Mouse (Mus musculus) T-helper 1 cell (primary cell): ENCODE measurements around the gene Dhx58.

Source experiments
- in situ Hi-C: fragments of 300-600 bp; cut with MboI, MseI; formaldehyde crosslinking; loops from one replicate; pipeline ENCODE4 v1.15.1; 2025; ENCODE audit warnings: high pct_unique_total_duplicates

The Dhx58 gene

DNA sequence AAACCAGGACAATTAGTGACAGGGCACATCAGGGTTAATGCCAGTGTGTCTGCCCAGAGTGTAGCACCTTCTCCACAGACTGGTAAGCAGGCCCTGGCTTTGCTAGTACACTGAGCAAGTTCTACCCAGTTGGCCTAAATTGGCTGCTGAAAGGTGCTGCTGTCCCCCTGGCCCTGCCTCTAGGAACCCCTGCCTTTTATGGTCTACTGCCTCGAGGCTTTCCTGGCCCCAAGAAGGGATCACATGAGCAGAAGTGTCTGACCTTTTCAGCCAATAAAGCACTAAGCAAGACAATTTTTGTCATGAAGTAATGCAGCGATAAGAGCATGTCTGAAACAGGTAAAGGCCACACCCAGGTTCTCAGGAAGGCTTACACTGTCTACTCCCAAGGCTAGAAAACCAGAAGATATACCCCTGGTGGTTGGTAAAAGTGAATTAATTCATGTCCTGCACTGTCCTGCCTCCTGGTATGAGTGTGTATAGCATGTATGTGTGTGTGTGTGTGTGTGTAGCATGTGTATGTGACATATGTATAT, 18.5 kb upstream of the Dhx58 start:
- in situ Hi-C loops: no loop called here

DNA sequence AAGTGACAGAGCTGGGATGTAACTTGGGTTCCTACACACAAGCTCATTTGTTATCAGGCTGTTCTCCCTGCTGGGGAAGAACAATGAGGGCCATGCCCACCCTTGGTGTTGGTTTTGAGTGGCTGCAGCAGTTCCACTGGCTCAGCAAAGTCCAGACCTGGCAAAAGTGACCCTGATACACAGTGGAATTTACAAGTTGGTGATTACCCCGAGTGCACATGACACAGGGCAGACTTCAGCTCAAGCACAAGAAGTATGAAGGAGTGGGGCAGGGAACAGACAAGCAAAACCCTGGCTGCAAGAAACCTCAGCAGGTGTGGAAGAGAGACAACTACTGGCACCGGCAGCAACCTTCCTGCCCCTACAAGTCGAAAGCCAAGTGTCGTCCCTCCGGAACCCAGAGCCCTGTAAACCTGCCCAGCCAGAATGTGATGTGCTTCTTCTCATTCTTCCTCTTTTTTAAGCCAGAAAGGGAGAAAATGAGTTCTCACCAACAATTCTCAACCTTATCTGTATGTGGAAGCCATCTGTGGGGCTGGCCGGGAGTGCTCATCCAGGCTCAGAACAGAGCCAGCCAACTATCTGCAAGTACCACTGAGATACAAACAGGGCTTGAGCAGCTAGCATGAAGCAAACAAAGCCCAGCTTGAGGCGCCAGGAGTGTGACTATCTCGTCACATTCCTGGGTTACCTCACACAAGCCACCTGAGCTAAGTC, 17.9 kb upstream of the Dhx58 start:
- in situ Hi-C loops: no loop called here

DNA sequence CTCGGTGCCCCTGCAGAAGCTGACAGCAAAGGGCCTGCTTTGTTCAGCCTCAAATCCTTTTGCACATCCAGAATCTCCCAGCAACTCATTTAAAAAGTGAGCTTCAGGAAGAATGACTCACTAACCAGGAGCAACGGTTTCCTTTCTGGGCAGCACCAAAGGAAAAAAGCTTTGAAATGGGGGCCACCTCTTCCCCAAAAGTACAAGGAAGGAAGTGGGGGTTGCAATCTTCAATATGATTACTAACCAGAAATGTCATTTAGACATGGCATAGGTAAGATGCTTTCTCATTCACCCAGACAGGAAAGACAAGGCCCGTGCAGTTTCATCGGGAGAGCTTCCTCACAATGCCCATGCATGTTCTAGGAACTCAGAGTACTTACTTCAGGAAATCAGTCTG, 17.2 kb upstream of the Dhx58 start:
- in situ Hi-C loops: no loop called here

DNA sequence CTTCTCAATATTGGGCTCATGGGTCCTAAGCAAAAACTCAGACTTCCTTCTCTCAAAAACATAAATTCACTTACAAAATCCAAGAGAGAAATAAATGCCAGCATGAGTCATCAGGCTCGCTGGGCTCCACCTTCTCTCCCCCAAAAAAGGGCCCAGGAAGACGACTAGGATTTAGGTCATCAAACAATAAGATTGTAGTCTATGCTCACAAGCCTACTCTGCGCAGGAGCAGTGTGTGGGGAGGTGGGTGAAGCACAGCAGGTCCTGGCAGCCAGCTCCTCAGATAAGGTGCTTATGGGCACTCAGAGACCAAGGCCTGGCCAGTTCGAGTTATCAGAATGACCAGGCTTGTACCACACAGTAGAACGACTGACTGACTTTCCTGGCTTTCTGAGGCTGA, 16.3 kb upstream of the Dhx58 start:
- in situ Hi-C loops: no loop called here

DNA sequence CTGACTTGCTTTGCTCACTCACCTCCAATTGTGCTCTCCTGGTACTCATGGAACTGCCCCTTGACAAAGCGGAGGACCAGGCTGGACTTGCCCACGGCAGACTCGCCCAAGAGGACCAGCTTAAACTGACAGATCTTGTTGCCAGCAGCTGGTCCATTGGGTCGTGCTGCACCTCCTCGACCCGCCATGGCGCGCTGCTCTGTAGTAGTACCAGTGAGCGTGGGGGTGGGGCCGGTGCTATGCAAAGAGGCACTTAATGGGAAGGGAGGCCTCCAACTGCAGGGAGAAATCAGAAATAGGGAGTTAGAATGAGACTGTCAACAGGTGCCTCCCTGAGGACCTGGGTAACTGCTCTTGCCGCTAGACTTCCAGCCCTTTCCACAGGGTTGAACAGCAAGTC, 15.8 kb upstream of the Dhx58 start:
- in situ Hi-C loops: no loop called here

DNA sequence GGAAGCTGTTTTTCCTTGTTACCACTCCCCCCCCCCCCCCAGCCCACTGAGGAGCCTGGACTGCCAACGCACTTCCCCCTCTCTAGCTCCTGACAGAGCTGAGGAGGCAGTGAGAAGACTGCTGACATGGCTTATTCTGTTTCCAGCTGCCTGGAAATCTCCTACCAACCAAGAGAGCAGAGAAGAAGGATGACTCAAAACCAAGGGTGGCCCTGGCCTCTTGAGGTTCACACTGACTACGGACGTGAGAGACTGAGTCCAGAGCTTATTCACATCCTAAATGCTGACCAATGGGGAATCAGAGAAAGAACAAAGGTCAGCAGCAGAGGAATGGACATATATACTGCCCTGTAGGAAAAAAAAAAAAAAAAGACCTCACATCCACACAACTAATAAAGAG, 15.2 kb upstream of the Dhx58 start:
- in situ Hi-C loops: no loop called here

DNA sequence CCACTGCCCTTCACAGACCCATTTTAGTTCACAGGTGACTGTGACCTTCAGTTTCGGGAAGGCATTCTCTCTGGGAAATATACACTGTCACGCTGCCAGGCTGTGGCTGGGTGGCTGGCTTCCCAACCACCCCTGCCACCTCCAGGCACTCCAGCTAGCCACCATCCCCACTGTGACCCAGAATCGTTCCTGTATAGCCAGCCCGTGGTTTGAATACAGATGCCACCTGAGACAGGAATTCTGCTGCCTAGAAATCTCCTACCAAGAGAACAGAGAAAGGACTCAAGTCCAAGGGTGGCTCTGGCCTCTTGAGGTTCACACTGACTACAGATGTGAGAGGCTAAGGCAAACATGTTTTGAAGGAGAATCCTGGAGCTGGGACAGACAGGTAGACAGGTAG, 14.8 kb upstream of the Dhx58 start:
- in situ Hi-C loops: no loop called here

DNA sequence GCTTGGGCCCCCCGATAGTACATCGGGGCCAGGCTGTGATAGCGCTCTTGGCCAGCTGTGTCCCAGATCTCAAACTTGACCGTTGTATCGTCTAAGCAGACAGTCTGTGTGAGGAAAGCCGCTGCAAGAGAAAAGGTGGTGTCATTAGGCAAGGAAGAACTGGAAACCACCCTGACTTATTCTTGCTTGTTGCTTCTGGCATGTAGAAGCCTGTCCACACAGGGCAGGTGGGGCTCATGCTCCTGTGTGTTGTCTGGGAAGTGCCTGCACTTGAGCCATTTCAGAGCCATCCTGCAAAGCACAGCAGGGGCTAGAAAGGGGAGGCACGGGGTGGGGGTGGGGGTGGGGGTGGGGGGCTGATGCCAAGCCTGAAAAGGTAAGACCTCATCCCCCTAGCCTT, 14.4 kb upstream of the Dhx58 start:
- in situ Hi-C loops: no loop called here

DNA sequence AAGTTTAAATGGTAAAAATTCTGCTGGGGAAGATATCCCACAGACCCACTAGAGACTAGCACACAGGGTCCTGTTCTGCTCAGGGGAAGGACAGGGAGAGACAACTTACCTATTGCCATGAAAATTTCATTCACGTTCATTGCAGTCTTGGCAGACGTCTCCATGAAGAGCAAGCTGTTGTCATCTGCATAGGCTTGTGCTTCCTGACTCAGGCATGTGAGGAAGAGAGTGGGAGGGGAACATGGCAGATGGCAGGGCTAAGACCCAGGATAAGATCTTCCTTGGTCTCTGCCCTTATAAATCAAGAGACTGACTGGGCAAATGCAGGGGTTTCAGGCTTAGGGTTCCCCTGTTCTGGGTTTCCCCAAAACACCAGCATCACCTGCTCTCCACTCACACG, 12.6 kb upstream of the Dhx58 start:
- in situ Hi-C loops: no loop called here

DNA sequence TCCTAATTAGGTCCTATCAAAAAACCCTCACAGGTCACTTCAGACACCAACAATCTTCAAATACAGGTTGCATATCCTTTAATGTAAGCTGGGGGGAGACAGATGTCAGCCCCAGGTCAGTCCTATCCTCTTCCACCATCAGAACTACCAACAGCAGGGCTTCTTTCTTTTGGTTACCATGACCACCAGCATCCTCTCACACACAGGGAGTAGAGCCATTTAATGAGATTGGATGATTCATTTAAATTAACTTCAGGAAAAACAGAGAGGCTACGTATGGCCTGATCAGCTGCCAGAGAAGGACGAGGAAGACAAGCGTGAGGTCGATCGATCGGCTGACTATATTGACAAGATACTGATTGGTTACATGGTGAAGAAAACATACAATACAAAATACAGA, 10.9 kb upstream of the Dhx58 start:
- in situ Hi-C loops: loop anchor here (5.0 kb wide), 1 partner anchor 827 kb away; no protein-coding TSS in a partner anchor

DNA sequence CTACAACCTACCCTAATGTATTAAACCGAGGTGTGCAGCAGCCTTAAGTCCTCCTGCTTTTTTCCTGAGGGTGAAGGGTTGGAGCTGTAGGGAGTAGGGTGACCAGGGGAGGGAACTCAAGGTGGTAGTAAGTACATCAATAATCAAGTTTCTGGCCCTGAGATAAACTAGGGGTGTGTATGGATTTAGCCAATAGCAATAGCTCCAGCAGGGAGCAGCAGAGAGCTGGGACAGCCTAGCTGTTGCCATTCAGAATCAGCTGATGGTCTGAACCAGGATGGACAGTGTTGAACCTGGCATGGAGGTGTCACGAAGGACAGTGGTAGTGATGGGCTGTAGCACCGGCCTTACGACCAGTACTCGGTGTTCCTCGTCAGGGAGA, 10.5 kb upstream of the Dhx58 start:
- in situ Hi-C loops: loop anchor here (5.0 kb wide), 1 partner anchor 828 kb away; no protein-coding TSS in a partner anchor

DNA sequence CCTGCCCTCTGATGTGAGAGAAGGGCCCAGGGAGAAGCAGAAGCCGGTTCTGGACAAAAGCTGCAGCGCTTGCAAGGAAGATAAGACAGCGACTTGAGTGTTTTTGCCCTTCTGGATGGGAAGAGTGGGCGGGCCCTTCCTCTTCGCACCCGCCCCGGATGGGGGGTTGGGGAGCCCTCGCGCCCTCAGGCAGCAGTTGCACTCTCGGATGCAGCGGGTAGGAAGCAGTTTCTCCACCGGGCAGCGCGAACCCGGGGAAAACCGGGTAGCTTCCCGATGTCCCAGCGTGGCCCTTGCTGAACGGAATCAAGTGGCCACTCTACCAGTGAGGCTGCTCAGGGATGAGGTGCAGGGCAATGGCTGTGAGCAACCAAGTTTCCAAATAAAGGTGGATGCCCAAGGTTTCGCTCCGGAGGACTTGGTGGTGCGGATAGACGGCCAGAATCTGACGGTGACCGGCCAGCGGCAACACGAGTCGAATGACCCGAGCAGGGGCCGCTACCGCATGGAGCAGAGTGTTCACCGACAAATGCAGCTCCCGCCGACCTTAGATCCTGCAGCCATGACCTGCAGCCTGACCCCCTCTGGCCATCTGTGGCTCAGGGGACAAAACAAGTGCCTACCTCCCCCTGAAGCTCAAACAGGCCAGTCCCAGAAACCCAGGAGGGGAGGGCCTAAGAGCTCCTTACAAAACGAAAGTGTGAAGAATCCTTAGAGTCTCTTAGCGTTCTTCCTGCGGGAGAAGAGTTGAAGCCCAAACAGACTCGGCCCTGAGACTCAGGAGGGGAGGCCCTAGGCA, 9.9 kb upstream of the Dhx58 start, which contains the start of gene Hspb9:
Hspb9 (plus strand) TSS at position 116 of the 799 bp plus-strand sequence.
- in situ Hi-C loops: loop anchor here (5.0 kb wide), 1 partner anchor 828 kb away; no protein-coding TSS in a partner anchor

DNA sequence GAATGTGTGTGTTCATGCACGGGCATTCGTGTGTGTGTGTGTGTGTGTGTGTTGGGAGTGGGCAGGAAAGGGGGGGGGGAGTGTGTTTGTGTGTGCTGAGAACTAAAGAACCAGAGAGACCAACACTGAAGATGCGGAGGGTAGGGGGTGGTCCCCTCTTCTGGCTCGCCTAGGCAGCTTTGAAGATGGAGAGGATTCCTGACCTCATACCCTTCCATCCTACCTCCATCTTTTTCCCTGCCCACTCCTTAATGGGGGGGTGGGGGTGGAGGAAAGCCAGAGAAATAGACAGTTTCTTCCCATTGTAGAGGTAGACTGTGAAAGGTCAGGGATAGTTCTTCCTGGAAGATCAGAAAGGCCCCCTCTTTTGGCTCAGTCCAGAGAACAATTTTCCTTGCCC, 9.1 kb upstream of the Dhx58 start:
- in situ Hi-C loops: loop anchor here (5.0 kb wide), 1 partner anchor 829 kb away; no protein-coding TSS in a partner anchor

DNA sequence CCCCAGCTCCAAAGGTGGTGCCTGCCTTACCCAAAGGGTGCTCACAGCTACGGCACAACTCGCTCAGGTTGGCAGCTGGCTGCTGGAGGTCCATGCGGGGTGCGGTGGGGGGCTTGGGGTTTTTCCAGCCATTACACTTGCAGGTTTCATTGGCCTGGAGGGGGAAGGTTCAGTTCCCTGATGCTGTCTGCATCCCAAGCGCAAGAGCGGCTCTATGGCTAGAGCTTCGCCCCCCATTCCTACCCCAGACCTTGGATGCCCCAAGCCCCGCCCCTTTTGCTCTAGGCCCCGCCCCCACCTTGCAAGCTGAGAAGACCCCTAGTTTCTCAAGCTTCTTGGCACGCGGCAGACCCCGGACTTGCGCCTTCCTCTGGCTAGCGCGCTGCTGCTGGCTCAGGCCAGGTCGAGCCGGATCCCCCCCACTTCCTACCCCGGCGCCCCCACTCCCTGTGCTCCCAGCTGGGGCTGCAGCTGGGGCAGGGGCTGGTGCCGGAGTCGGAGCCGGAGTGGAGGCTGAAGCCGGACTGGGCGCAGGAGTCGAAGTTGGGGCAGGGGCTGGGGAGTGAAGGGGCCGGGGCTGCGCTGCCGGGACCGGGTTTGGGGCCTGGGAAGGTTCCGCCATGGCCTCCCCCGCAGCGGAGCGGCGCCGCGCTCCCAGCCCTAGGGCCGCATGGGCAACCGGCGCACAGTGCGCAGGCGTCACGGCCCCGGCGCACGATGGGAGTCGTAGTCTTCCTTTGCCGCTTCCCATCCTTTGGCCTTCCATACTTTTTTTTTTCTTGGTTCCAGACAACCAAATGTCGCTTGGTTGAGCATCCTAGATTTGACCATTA, 7.9 kb upstream of the Dhx58 start, which contains the start of gene Kat2a:
Kat2a (minus strand) TSS at position 683 of the 833 bp plus-strand sequence.
- in situ Hi-C loops: loop anchor here (5.0 kb wide), 1 partner anchor 830 kb away; no protein-coding TSS in a partner anchor

DNA sequence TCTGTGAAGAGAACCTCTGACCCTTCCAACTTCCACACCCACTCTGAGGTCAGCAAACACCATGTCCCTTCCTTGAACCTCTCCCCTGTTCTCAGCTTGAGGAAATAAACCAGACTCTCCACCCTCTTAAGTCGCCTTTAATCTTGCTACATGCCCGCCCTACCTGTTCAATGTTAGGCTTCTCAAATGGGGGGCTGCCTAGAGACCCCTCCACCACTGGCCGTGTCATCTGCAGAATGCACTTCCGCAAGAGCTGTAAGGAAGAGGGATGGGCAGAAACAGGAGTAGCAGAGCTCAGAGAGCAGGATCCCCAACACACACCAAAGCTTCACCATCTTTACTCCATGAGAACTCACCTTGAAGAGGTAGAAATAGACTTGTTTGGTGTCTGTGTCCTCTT, 6.9 kb upstream of the Dhx58 start:
- in situ Hi-C loops: loop anchor here (5.0 kb wide), 1 partner anchor 831 kb away; no protein-coding TSS in a partner anchor

DNA sequence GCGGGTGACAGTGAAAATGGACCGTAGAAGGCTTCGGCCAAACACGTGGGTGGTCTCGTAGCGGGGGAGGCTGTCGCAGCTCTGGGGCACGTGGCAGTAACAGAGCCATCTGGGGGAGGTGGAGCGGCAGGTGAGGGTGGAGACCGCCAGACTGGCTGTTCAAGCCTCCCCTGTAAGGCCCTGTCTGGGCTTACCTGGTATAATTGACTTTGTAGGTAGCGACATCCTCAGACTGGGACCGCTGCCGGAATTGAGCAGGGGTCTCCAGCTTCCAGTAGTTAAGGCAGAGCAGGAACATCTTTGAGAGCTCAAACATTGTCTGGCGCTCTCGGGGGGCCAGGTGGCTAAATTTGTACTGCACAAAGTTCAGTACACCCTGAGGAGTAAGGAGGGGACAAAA, 6.5 kb upstream of the Dhx58 start:
- in situ Hi-C loops: loop anchor here (5.0 kb wide), 1 partner anchor 832 kb away; no protein-coding TSS in a partner anchor

DNA sequence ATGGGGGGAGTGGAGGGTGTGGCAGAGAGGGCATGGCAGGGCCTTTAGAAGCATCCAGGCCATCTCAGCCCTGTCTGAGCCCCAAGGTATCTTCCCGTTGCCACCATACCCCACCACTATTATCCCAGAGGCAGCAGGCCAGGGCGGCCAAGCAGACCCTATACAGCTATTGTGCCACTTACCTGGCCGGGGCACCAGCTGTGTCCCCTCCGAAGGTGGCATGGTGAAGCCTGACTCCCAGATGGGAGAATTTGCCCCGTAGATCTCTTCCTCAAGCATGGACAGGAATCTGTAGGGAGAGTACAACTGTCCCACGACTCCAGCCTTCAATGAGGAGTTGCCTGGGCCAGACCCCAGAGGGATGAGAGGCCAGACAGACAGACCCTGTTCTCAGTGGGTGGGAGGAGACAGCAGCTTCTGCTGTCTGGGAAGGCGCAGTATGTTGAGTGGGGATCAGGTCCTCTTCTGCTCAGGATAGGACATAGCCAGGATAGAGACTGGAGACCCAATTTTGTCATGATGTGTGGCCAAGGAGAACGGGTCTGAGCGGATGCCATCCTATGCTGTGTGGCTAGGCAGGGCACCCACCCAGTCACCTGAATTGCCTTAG, 5.2 kb upstream of the Dhx58 start:
- in situ Hi-C loops: no loop called here

DNA sequence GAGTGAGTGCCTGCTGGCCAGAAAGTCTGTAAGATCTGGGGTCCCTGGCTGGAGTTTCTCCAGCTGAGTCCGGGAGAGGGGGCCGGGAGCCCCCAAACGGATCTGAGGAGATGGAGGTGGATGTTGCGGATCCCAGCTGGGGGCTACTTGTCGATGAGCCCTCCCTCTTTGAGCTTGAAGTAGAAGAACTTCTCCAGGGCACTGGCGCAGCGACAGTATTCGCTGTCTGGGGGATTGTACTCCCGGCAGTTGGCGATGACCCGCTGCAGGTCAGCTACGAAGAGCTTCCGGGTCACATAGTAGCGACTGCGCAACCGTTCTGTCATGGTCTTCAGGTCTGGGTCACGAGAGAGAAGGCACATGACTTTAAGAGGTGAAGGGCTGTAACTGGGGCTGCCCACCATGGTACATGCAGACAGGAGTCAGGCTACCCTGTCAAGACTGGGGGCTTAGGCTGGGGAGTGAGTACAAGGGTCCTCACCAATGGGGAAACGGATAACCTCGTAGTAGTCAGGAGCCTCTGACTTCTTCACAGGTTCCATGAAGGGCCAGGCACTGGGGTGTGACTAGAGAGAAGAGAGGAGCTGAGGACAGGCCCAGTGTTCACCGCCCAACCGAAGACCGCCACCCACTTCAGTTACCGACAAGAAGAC, 1.1 kb upstream of the Dhx58 start:
- in situ Hi-C loops: no loop called here

DNA sequence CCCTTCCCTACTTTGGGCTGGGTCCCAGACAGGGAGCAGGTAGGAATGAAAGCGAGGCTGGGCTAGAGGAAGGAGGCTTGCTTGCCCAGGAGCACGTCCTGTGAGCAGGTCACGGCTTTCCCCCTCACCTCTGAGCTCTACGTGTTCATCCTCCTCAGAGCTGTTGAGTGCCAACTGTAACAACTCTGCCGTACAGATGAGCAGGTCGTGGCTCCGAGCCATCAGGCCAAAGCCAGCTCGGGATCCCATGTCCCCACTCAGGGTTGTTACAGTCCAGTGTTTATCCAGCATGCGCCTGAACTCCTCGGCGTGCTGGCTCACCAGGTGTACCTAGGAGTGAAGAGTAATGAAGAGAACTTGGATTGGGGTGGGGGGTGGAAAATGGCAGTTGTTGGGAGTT, 705 bp downstream of the Dhx58 start:
- in situ Hi-C loops: no loop called here

DNA sequence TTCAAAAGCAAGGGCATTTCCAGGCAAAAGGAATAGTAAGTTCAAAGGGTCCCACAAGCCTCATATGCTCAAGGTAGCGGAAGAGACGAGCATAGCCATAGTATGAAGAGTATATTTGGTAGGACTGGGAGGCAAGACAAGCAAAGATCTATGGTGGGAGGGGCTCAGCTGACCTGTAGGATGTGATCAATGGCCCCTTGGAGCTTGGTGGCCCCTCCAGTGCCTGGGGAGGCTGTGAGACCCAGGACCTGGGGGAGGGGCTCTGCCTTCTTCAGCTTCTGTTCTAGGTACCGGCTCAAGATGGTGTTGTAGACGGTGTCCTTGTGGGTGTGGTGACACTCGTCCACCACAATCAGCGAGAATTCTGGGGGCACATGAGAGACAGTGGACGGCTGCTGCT, 1.2 kb downstream of the Dhx58 start:
- in situ Hi-C loops: no loop called here
